Mouse (Mus musculus) frontal cortex, postnatal 10 days (tissue): ENCODE results near the gene Arhgap19.
A peak's percentile ranks its signal among the peaks of the same experiment; 100 is the strongest.

Experiments used
- DNase-seq, 2 experiments: peaks; one replicate each; pipeline ENCODE4 v3.0.0; 2022; ENCODE audit warnings: low spot score in 2 of 2, mixed read lengths in 1 of 2

Gene Arhgap19

DNA sequence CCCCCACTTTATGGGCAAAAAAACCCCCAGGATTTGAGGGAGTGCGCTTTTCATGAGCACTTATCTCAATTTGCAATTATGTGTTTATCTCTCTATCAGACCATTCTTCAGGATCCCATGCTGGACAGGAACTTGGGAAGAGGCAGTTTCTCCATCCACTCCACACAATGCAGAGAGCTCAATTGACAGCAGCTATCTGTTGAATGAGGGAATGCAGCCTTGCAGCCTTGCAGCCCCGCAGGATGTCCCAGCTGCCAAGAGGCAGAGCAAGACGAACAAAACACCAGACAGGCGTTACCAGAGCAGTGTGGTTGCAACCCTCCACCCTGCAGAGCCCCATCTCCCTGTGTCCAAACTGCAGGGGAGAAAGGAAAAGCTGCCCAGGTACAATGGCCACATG, 63.0 kb downstream of the Arhgap19 start:
- no peak for DNase-seq

DNA sequence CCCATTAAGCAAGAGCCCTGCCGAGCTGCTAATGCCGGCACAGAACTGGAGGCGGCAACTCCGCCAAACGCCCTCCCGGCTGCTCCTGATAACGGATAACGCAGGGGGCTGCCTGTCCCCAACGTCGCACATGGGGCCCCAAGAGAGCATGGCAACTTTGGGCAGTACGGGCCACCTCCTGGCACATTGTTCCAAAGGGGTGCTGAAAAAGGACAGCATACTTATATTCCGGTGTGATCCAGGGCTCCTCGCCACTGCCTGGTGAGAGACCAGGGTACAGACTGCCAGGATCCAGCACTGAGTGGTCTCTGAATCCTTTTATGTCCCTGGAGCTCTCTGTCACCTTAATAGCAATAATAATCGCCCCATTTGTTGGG, 63.4 kb downstream of the Arhgap19 start:
- no peak for DNase-seq

DNA sequence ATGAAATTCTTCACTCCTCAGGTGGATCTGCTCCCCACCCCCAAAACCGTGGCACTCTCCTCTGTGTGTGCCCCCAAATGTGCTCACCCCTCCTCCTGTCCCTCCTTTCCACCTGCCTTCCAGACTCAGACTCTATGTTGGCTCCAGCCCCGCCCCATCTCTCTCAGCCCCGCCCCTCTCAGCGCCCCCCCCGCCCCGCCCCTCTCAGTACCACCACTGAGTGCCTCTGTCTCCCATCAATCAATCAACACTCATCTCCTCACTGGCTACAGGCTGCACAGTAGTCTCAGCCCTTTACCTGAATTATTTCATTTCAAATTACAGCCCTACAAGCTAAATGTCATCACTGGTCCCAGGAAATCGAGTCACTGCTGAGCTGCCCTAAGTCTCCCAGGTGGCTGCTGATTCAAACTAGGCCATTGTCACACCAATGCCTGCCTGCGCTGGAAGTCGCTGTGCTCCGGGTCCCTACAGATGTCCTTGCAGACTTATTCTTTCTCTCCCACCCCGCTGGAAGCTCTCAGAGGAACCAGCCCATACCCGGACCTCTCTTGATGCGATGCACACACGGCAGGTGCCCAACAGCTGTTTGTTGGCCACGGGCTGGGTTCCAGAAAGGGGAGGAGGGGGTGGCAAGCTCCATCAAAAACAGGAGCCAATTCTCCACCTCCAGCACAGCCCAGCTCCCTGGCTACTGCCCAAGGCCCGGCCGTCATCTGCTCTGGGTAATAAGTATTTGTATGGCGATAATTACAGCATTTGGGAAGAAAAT, 64.0 kb downstream of the Arhgap19 start:
- DNase-seq = peak; percentile 59 to 70

DNA sequence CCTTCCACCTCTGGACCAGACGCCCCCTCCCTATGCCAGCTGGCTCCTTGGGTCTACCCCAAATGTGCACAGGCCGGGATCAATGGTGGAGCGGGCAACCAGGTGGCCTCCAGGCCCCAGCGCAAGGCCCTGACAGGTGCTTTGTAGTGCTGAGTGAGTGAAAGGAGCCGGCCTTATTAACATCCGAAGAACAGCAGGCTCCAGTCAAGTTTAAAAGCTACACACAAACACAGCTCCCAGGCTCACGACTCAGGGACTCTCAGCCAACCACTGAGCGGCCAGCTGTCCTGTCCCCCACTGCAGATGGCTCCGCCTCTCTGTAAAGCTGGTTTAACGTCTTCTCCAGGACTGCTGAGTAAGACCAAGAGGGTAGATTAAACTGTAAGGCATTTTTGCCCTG, 67.2 kb downstream of the Arhgap19 start:
- DNase-seq = no peak

DNA sequence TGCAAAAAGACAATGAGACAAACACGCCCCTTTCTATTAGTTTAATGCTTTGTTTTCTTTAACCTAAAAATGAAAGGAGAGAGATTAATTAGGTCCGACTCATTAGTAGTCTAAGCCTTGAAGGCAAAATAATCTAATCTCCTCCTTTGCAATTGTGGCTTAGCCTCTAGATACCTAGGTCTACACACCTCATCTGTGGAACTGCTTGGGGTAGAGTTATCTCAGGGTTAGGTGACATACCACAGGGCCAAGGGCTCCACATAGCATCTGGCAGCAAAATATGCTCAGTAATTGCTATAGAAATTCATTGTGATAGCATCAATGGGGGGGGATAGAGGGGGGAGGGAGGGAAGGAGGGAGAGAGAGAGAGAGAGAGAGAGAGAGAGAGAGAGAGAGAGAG, 76.4 kb downstream of the Arhgap19 start:
- no peak for DNase-seq

DNA sequence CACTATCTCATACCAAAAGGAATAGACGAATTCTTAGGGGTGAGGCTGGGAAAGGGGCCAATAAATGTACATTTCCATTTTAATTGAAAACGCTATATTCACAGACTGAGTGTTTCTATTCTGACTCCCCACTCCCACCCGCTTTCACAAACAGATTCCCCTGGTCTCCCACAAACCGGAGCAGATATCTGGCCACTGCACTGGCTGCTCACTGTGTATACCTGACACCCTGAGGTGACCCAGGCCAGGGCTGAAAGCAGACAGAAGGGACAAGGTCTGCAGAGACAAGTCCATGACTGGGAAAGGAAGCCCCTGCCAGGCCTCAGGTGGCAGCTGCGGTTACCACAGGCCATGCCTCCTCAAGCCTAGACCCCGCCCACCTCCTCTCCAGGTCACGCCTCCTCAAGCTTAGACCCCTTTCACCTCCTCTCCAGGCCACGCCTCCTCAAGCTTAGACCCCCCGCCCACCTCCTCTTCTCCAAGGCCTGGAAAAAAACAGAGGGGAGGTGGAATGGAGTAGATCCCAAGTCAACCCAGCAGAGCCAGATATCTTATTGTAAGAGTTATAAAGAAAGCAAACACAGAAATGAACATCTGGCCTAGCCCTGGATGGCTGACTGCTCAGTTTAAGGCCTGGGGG, 76.9 kb downstream of the Arhgap19 start:
- DNase-seq = no peak

DNA sequence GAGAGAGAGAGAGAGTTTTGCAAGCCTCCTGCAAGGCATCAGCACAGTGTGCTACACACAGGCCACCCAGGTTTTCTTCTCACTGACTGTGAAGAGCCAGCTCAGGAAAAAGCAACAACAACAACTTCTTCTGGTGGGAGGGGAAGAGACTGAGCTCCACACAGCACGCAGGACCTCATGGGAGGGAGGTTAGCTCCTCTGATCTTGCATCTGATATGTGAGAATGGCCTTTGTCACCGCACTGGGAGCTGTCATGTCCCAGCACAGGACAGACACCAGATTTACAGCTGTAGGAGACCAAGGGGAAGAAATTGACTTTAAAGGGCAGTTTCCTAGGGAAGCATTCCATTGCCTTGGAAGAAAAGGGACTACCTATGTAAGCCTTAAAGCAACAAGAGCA, 78.5 kb downstream of the Arhgap19 start:
- no peak for DNase-seq

DNA sequence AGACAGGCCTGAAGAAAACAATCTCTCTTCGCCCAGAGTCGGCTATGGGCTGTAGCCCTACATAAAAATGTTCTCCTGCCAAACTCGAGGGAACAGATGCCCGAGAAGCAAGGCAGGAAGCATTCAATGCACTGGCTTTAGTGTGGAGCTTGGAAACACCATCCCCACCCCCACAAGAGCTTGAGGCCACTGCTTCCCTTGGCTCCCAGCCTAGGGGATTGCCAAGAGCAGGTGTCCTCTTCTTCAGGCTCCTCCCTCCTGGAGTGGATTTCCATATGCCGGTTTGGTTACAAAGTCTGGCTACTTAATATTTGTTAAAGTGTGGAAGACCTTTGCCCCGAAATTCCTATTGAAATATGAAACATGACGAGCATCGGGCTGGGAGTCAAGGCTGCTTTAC, 82.4 kb downstream of the Arhgap19 start:
- no peak for DNase-seq
